Mouse (Mus musculus): ENCODE results near the gene Nek10.
A peak's percentile ranks its signal among the peaks of the same experiment; 100 is the strongest.
"Not testable (repeated sequence)": the region's sequence is repeated elsewhere in the genome, so short reads cannot be mapped to it uniquely, and the experiment has no call there.

Nek10 gene

GRCm38 (mm10) chr14:14984710-14985647 is 181.8 kb downstream of the Nek10 start:
- peak; percentile 2 for DNase-seq (ENCODE audit: low spot score)

- DNase-seq (ENCODE audit: low spot score), result no peak
Measured at GRCm38 (mm10) chr14:14987403-14987802, 184.2 kb downstream of the Nek10 start.

- DNase-seq (ENCODE audit: low spot score), result no peak
Measured at GRCm38 (mm10) chr14:14991642-14992041, 188.4 kb downstream of the Nek10 start.

- no peak for DNase-seq (ENCODE audit: low spot score)
Measured at GRCm38 (mm10) chr14:15011408-15011807, 208.2 kb downstream of the Nek10 start.

- no peak for DNase-seq (ENCODE audit: low spot score)
Measured at GRCm38 (mm10) chr14:15014799-15015198, 211.6 kb downstream of the Nek10 start.

- DNase-seq (ENCODE audit: low spot score), result not testable (repeated sequence)
Measured at GRCm38 (mm10) chr14:15030626-15031025, 227.4 kb downstream of the Nek10 start.

- not testable (repeated sequence) for DNase-seq (ENCODE audit: low spot score)
Measured at GRCm38 (mm10) chr14:15034638-15035037, 231.4 kb downstream of the Nek10 start.

GRCm38 (mm10) chr14:15048186-15048585 is 245.0 kb downstream of the Nek10 start:
- DNase-seq (ENCODE audit: low spot score), result no peak

- no peak for DNase-seq (ENCODE audit: low spot score)
Measured at GRCm38 (mm10) chr14:15061496-15061895, 258.3 kb downstream of the Nek10 start.

Data from left cerebral cortex, adult 11 months (tissue).